Mouse (Mus musculus) liver, embryonic 13.5 days (tissue): Measurements from ENCODE around the gene Per1. TPM values are rescaled to one million over a fixed set of nuclear protein-coding genes. Genes with fewer than 3 reads are reported as not detected.
A peak's percentile ranks its signal among the peaks of the same experiment; 100 is the strongest.

ENCODE experiments used
- ATAC-seq: fragments of 200-750 bp; cut with Nextera tagmentation; 2 replicates; pipeline ENCODE4 v1.8.0; 2017; ENCODE audit warnings: low read depth, mild to moderate bottlenecking, moderate number of reproducible peaks, moderate library complexity
- DNase-seq: peaks from one replicate; pipeline ENCODE4 v3.0.0; 2022
- H3K27ac ChIP-seq: fragments of 300-500 bp; sonication (generic); 2 replicates; pipeline ENCODE4 v1.5.1; 2015; ENCODE audit warnings: moderate library complexity, mild to moderate bottlenecking, inconsistent platforms
- H3K27me3 ChIP-seq: fragments of 300-500 bp; sonication (generic); 2 replicates; pipeline ENCODE4 v1.6.1; 2015; ENCODE audit warnings: mild to moderate bottlenecking, inconsistent platforms
- H3K36me3 ChIP-seq: fragments of 300-500 bp; sonication (generic); 2 replicates; pipeline ENCODE4 v1.6.1; 2015; ENCODE audit warnings: mild to moderate bottlenecking, inconsistent platforms
- H3K4me1 ChIP-seq: fragments of 300-500 bp; sonication (generic); replicated peaks from 2 replicates; pipeline ENCODE4 v1.6.1; 2015; ENCODE audit warnings: inconsistent platforms
- H3K4me2 ChIP-seq: fragments of 300-500 bp; sonication (generic); 2 replicates; pipeline ENCODE4 v1.6.1; 2015; ENCODE audit warnings: inconsistent platforms, mild to moderate bottlenecking, moderate library complexity
- H3K4me3 ChIP-seq: fragments of 300-500 bp; sonication (generic); replicated peaks from 2 replicates; pipeline ENCODE4 v1.5.1; 2015; ENCODE audit warnings: mild to moderate bottlenecking, inconsistent platforms
- H3K9ac ChIP-seq: fragments of 300-500 bp; sonication (generic); 2 replicates; pipeline ENCODE4 v1.6.1; 2015; ENCODE audit warnings: mild to moderate bottlenecking, inconsistent platforms
- H3K9me3 ChIP-seq: fragments of 300-500 bp; sonication (generic); replicated peaks from 2 replicates; pipeline ENCODE4 v1.6.1; 2016; ENCODE audit warnings: inconsistent platforms
- WGBS: fragments of 180-500 bp; shearing (Covaris S2); methylation state at CpG from one replicate; pipeline ENCODE4 v1.1.7; 2015; ENCODE audit not compliant: insufficient replicate concordance; 5-methylcytosine and 5-hydroxymethylcytosine counted together
- polyA plus RNA-seq: library from polyadenylated mRNA; unstranded; fragments of >200 nt; fragmentation: Nextera tagmentation; extraction: Ambion mirVana; gene quantifications from 2 replicates; pipeline ENCODE4 v1.2.1, GENCODE M21; 2015

Per1 gene
- polyA plus RNA-seq, 1 experiment from 2014 or later = 1.9 TPM

- peak overlapping the region; percentile 78 for H3K9ac ChIP-seq
- peak overlapping the region; percentile 95 for H3K4me2 ChIP-seq
- 2% methylated on average over 27 of the region's 27 CpGs for WGBS
- peak overlapping the region; percentile 67 for H3K4me3 ChIP-seq
- H3K9me3 ChIP-seq = no peaks in the 10 kb centered on the region
- H3K27me3 ChIP-seq = no peaks in the 10 kb centered on the region
- ATAC-seq = no peak
- H3K27ac ChIP-seq = peak overlapping the region; percentile 93
- DNase-seq = peak; percentile 50
- peaks cover 80% of the 10 kb centered on the region for H3K4me1 ChIP-seq
- H3K36me3 ChIP-seq = peaks cover 23% of the 10 kb centered on the region
These were observed 654 bp downstream of the Per1 start for GRCm38 (mm10) chr11:69095511-69096231.

- WGBS = 20% methylated on average over 9 of the region's 9 CpGs
- Histone ChIP-seq H3K27ac (peak overlapping the region; percentile 93), H3K9me3 (no peaks in the 10 kb centered on the region), H3K36me3 (peaks cover 23% of the 10 kb centered on the region), H3K4me1 (peaks cover 80% of the 10 kb centered on the region), H3K4me2 (peak overlapping the region; percentile 95), H3K27me3 (no peaks in the 10 kb centered on the region), H3K4me3 (peak overlapping the region; percentile 67), H3K9ac (peak overlapping the region; percentile 78)
- DNase-seq (no peak), ATAC-seq (no peak)
These were observed 1.5 kb downstream of the Per1 start for GRCm38 (mm10) chr11:69096360-69096986.

- H3K4me1 ChIP-seq = peaks cover 74% of the 10 kb centered on the region
- H3K9me3 ChIP-seq = no peaks in the 10 kb centered on the region
These were observed 2.2 kb downstream of the Per1 start for GRCm38 (mm10) chr11:69096987-69097900.

GRCm38 (mm10) chr11:69098039-69098761, 3.2 kb downstream of the Per1 start:
- H3K4me1 ChIP-seq = peaks cover 68% of the 10 kb centered on the region
- H3K36me3 ChIP-seq = peaks cover 28% of the 10 kb centered on the region
- H3K9ac ChIP-seq = peak overlapping the region; percentile 78
- WGBS = 31% methylated on average over 8 of the region's 8 CpGs
- DNase-seq (no peak), ATAC-seq (no peak)
- H3K4me3 ChIP-seq = peak overlapping the region; percentile 67
- H3K9me3 ChIP-seq = no peaks in the 10 kb centered on the region
- H3K4me2 ChIP-seq = peak overlapping the region; percentile 95
- H3K27ac ChIP-seq = peak overlapping the region; percentile 93
- no peaks in the 10 kb centered on the region for H3K27me3 ChIP-seq

More at GRCm38 (mm10) chr11:69096987-69097900, 2.2 kb downstream of the Per1 start:
- H3K27me3 ChIP-seq = no peaks in the 10 kb centered on the region
- DNase-seq = peak; percentile 95
- peaks cover 24% of the 10 kb centered on the region for H3K36me3 ChIP-seq
- peak; percentile 24 for ATAC-seq
- H3K27ac ChIP-seq = peak overlapping the region; percentile 93
- peak overlapping the region; percentile 67 for H3K4me3 ChIP-seq
- 2% methylated on average over 29 of the region's 29 CpGs for WGBS
- H3K9ac ChIP-seq = peak overlapping the region; percentile 78
- H3K4me2 ChIP-seq = peak overlapping the region; percentile 95

GRCm38 (mm10) chr11:69098762-69099091, 3.7 kb downstream of the Per1 start:
- peak; percentile 55 for ATAC-seq
- H3K9me3 ChIP-seq = no peaks in the 10 kb centered on the region
- H3K27me3 ChIP-seq = no peaks in the 10 kb centered on the region
- peak overlapping the region; percentile 77 for H3K9ac ChIP-seq
- peaks cover 67% of the 10 kb centered on the region for H3K4me1 ChIP-seq
- WGBS = under 1% methylated on average over 19 of the region's 19 CpGs
- peak; percentile 94 for DNase-seq
- peak overlapping the region; percentile 93 for H3K27ac ChIP-seq
- H3K4me3 ChIP-seq = peak overlapping the region; percentile 67
- peak overlapping the region; percentile 95 for H3K4me2 ChIP-seq
- H3K36me3 ChIP-seq = peaks cover 33% of the 10 kb centered on the region

GRCm38 (mm10) chr11:69099177-69099914, 4.3 kb downstream of the Per1 start:
- Histone ChIP-seq H3K27ac (peak overlapping the region; percentile 93), H3K9me3 (no peaks in the 10 kb centered on the region), H3K27me3 (no peaks in the 10 kb centered on the region), H3K9ac (peak overlapping the region; percentile 77), H3K4me2 (peak overlapping the region; percentile 95), H3K4me1 (peaks cover 61% of the 10 kb centered on the region), H3K36me3 (peaks cover 39% of the 10 kb centered on the region), H3K4me3 (peak overlapping the region; percentile 67)
- ATAC-seq = no peak
- 1% methylated on average over 22 of the region's 22 CpGs for WGBS
- no peak for DNase-seq

GRCm38 (mm10) chr11:69099915-69100345, 4.9 kb downstream of the Per1 start:
- ATAC-seq (peak; percentile 11; the same call in 1 of the 2 replicates), DNase-seq (peak; percentile 83)
- H3K4me3 ChIP-seq = peak overlapping the region; percentile 67

GRCm38 (mm10) chr11:69100639-69101360, 5.8 kb downstream of the Per1 start:
- Histone ChIP-seq H3K4me2 (peak overlapping the region; percentile 95), H3K36me3 (peaks cover 54% of the 10 kb centered on the region)
- no peak for ATAC-seq

More at GRCm38 (mm10) chr11:69099915-69100345, 4.9 kb downstream of the Per1 start:
- Histone ChIP-seq H3K36me3 (peaks cover 45% of the 10 kb centered on the region), H3K4me1 (peaks cover 57% of the 10 kb centered on the region), H3K9ac (peak overlapping the region; percentile 77), H3K27me3 (no peaks in the 10 kb centered on the region), H3K4me2 (peak overlapping the region; percentile 95), H3K27ac (peak overlapping the region; percentile 93), H3K9me3 (no peaks in the 10 kb centered on the region)
- 1% methylated on average over 23 of the region's 23 CpGs for WGBS

GRCm38 (mm10) chr11:69101604-69102402, 6.8 kb downstream of the Per1 start:
- Histone ChIP-seq H3K9me3 (no peaks in the 10 kb centered on the region), H3K4me1 (peaks cover 40% of the 10 kb centered on the region), H3K4me3 (no peak overlapping the region), H3K27me3 (no peaks in the 10 kb centered on the region), H3K9ac (no peak overlapping the region), H3K4me2 (no peak overlapping the region), H3K27ac (no peak overlapping the region), H3K36me3 (peaks cover 62% of the 10 kb centered on the region)
- WGBS = 78% methylated on average over 21 of the region's 21 CpGs
- DNase-seq (no peak), ATAC-seq (no peak)

More at GRCm38 (mm10) chr11:69100639-69101360, 5.8 kb downstream of the Per1 start:
- no peak for DNase-seq
- H3K4me1 ChIP-seq = peaks cover 50% of the 10 kb centered on the region
- H3K4me3 ChIP-seq = peak overlapping the region; percentile 67
- H3K9ac ChIP-seq = peak overlapping the region; percentile 77
- H3K9me3 ChIP-seq = no peaks in the 10 kb centered on the region
- peak overlapping the region; percentile 71 for H3K27ac ChIP-seq
- whole genome bisulfite sequencing = 83% methylated on average over 20 of the region's 20 CpGs
- H3K27me3 ChIP-seq = no peaks in the 10 kb centered on the region
